ENCODE assay signal across 13 mouse cellular contexts in genomic region chr13:43706387-43706786, GRCm38 (mm10).
A peak's percentile ranks its signal among the peaks of the same experiment; 100 is the strongest.
DNase-seq lines count a peak whose midpoint lies in the region; ATAC-seq and TF ChIP-seq lines count a peak whose summit lies in the region.
"Had no signal": no experiment of that assay in that cellular context is flagged by ENCODE, and none has a peak within 500 bp of the region (broad histone marks: within the 10 kb centered on the region; RNA-seq: fewer than 3 reads in every experiment).

No protein-coding gene starts in this region.

- H3K27ac ChIP-seq in forebrain, embryonic 14.5 days (ENCODE audit: low read depth, low read length), result no peak overlapping the region
- H3K27ac ChIP-seq in forebrain, embryonic 11.5 days (ENCODE audit: low read depth, low read length), result no peak overlapping the region
- peak overlapping the region; percentile 38; the same call in 1 of the 2 replicates for H3K27ac ChIP-seq in left cerebral cortex, adult 2 months
- H3K27ac ChIP-seq in limb, embryonic 15.5 days, result peak overlapping the region; percentile 47; the same call in 1 of the 2 replicates
- no peak overlapping the region for H3K27ac ChIP-seq in neural tube, embryonic 15.5 days (replicated peaks)
- H3K27ac ChIP-seq: hindbrain, embryonic 12.5 days; liver, embryonic 13.5 days; midbrain, embryonic 12.5 days had no signal

- no peak for TF ChIP-seq CTCF in left cerebral cortex, adult 2 months (IDR thresholded peaks at IDR 0.05)

- ATAC-seq in forebrain, embryonic 14.5 days, result peak; percentile 46; the same call in 1 of the 2 replicates
- no peak for ATAC-seq in forebrain, embryonic 11.5 days (replicated peaks; ENCODE audit: low FRiP score)
- peak; percentile 36; the same call in 1 of the 2 replicates for ATAC-seq in limb, embryonic 15.5 days (ENCODE audit: insufficient number of reproducible peaks, low FRiP score, low TSS enrichment, low read depth)
- no peak for ATAC-seq in neural tube, embryonic 15.5 days (ENCODE audit: low FRiP score)

- WGBS in forebrain, embryonic 14.5 days, result 71% methylated on average over 4 of the region's 4 CpGs
- 82% methylated on average over 4 of the region's 4 CpGs for WGBS in forebrain, embryonic 11.5 days
- 56% methylated on average over 4 of the region's 4 CpGs for WGBS in limb, embryonic 15.5 days
- 74% methylated on average over 4 of the region's 4 CpGs for WGBS in neural tube, embryonic 15.5 days

- H3K9ac ChIP-seq in forebrain, embryonic 14.5 days (ENCODE audit: low read length), result no peak overlapping the region
- no peak overlapping the region for H3K9ac ChIP-seq in forebrain, embryonic 11.5 days (ENCODE audit: low read length)
- no peak overlapping the region for H3K9ac ChIP-seq in limb, embryonic 15.5 days
- no peak overlapping the region for H3K9ac ChIP-seq in neural tube, embryonic 15.5 days (replicated peaks)
- H3K9ac ChIP-seq: hindbrain, embryonic 12.5 days; liver, embryonic 13.5 days; midbrain, embryonic 12.5 days had no signal

- no peaks in the 10 kb centered on the region for H3K27me3 ChIP-seq in forebrain, embryonic 14.5 days (replicated peaks; ENCODE audit: control insufficient read depth, insufficient read depth, low read length)
- no peaks in the 10 kb centered on the region for H3K27me3 ChIP-seq in forebrain, embryonic 11.5 days (ENCODE audit: control insufficient read depth, insufficient read depth, low read length)
- no peaks in the 10 kb centered on the region for H3K27me3 ChIP-seq in limb, embryonic 15.5 days
- no peaks in the 10 kb centered on the region for H3K27me3 ChIP-seq in neural tube, embryonic 15.5 days (replicated peaks)
- H3K27me3 ChIP-seq: hindbrain, embryonic 12.5 days; liver, embryonic 13.5 days; midbrain, embryonic 12.5 days had no signal

- no peaks in the 10 kb centered on the region for H3K9me3 ChIP-seq in forebrain, embryonic 14.5 days (replicated peaks; ENCODE audit: control insufficient read depth, low read length)
- H3K9me3 ChIP-seq in forebrain, embryonic 11.5 days (ENCODE audit: control insufficient read depth, low read length), result no peaks in the 10 kb centered on the region
- H3K9me3 ChIP-seq in limb, embryonic 15.5 days, result no peaks in the 10 kb centered on the region
- H3K9me3 ChIP-seq in neural tube, embryonic 15.5 days (replicated peaks), result no peaks in the 10 kb centered on the region
- H3K9me3 ChIP-seq: hindbrain, embryonic 12.5 days; liver, embryonic 13.5 days; midbrain, embryonic 12.5 days had no signal

- intact Hi-C loops in left cerebral cortex, adult 2 months (cut with DNase I), result no loop called here
- intact Hi-C loops in left cerebral cortex, postnatal 14 days (cut with DNase I), result no loop called here

- peak; percentile 73 for DNase-seq in forebrain, embryonic 14.5 days (ENCODE audit: low spot score)
- DNase-seq in forebrain, embryonic 11.5 days (ENCODE audit: low spot score), result no peak
- DNase-seq in left cerebral cortex, adult 2 months (ENCODE audit: extremely low spot score in 1 of 2, low spot score in 2 of 2), result no peak
- no peak for DNase-seq in left cerebral cortex, postnatal 14 days (ENCODE audit: low spot score in 2 of 2)
- DNase-seq in cerebellum, adult 9-10 months, result peak; percentile 94
- no peak for DNase-seq in urinary bladder, postnatal 14 days (ENCODE audit: low spot score)
- DNase-seq: adrenal gland, postnatal 10 days; kidney, adult 11 months; liver, embryonic 13.5 days had no signal

- H3K4me1 ChIP-seq in forebrain, embryonic 14.5 days (ENCODE audit: control insufficient read depth, insufficient read depth, low read length), result no peaks in the 10 kb centered on the region; the same call in 1 of the 2 replicates
- H3K4me1 ChIP-seq in forebrain, embryonic 11.5 days (replicated peaks; ENCODE audit: control insufficient read depth, insufficient read depth, low read length), result no peaks in the 10 kb centered on the region
- peaks cover 24% of the 10 kb centered on the region for H3K4me1 ChIP-seq in limb, embryonic 15.5 days
- peaks cover 10% of the 10 kb centered on the region for H3K4me1 ChIP-seq in neural tube, embryonic 15.5 days
- H3K4me1 ChIP-seq: liver, embryonic 13.5 days had no signal

- no peaks in the 10 kb centered on the region for H3K36me3 ChIP-seq in forebrain, embryonic 14.5 days (ENCODE audit: control insufficient read depth, insufficient read depth, low read length)
- no peaks in the 10 kb centered on the region for H3K36me3 ChIP-seq in forebrain, embryonic 11.5 days (ENCODE audit: control insufficient read depth, insufficient read depth, low read length)
- no peaks in the 10 kb centered on the region for H3K36me3 ChIP-seq in limb, embryonic 15.5 days
- H3K36me3 ChIP-seq in neural tube, embryonic 15.5 days, result no peaks in the 10 kb centered on the region
- H3K36me3 ChIP-seq: hindbrain, embryonic 12.5 days; liver, embryonic 13.5 days; midbrain, embryonic 12.5 days had no signal

- no peak overlapping the region for H3K4me3 ChIP-seq in forebrain, embryonic 14.5 days (ENCODE audit: low read depth, low read length)
- H3K4me3 ChIP-seq in forebrain, embryonic 11.5 days (ENCODE audit: low read depth, low read length), result no peak overlapping the region
- no peak overlapping the region for H3K4me3 ChIP-seq in left cerebral cortex, adult 2 months
- no peak overlapping the region for H3K4me3 ChIP-seq in limb, embryonic 15.5 days
- no peak overlapping the region for H3K4me3 ChIP-seq in neural tube, embryonic 15.5 days (replicated peaks)
- H3K4me3 ChIP-seq: hindbrain, embryonic 12.5 days; liver, embryonic 13.5 days; midbrain, embryonic 12.5 days had no signal

- H3K4me2 ChIP-seq in forebrain, embryonic 14.5 days (ENCODE audit: low read length), result no peak overlapping the region
- H3K4me2 ChIP-seq in forebrain, embryonic 11.5 days (ENCODE audit: low read depth, low read length, severe bottlenecking), result no peak overlapping the region
- no peak overlapping the region for H3K4me2 ChIP-seq in limb, embryonic 15.5 days
- no peak overlapping the region for H3K4me2 ChIP-seq in neural tube, embryonic 15.5 days
- H3K4me2 ChIP-seq: hindbrain, embryonic 12.5 days; liver, embryonic 13.5 days; midbrain, embryonic 12.5 days had no signal

Comparison
In these comparisons a context has a peak if more than half of its experiments do, and no peak if none do; other contexts are left out.
1. ATAC-seq: peak in forebrain, embryonic 14.5 days (single experiment) and limb, embryonic 15.5 days (single experiment); none in forebrain, embryonic 11.5 days (single experiment) and neural tube, embryonic 15.5 days (single experiment).
2. DNase-seq: peak in forebrain, embryonic 14.5 days (single experiment) and cerebellum, adult 9-10 months (single experiment); none in forebrain, embryonic 11.5 days (single experiment), left cerebral cortex, adult 2 months (0 of 2), left cerebral cortex, postnatal 14 days (0 of 2) and urinary bladder, postnatal 14 days (single experiment).
3. H3K27ac ChIP-seq: peak in left cerebral cortex, adult 2 months (single experiment) and limb, embryonic 15.5 days (single experiment); none in forebrain, embryonic 14.5 days (single experiment), forebrain, embryonic 11.5 days (single experiment) and neural tube, embryonic 15.5 days (single experiment).